Mouse (Mus musculus): Measurements from ENCODE around the gene Siglecg. TPM values are rescaled to one million over a fixed set of nuclear protein-coding genes. Genes with fewer than 3 reads are reported as not detected.
"Not testable (repeated sequence)": the region's sequence is repeated elsewhere in the genome, so short reads cannot be mapped to it uniquely, and the experiment has no call there.

Siglecg gene
- 0.76 and 1.2 TPM in 2 replicates for polyA plus RNA-seq (2015; fragmentation: Nextera tagmentation; extraction: Ambion mirVana)

- Histone ChIP-seq H3K9me3 (replicated peaks) (no peaks in the 10 kb centered on the region), H3K27me3 (no peaks in the 10 kb centered on the region), H3K9ac (no peak within 1 kb of the TSS), H3K4me1 (replicated peaks) (no peaks in the 10 kb centered on the region), H3K36me3 (replicated peaks) (no peaks in the 10 kb centered on the region), H3K27ac (replicated peaks) (no peak within 1 kb of the TSS), H3K4me3 (replicated peaks) (no peak within 1 kb of the TSS), H3K4me2 (no peak within 1 kb of the TSS; the same call in 1 of the 2 replicates)
- 26% methylated on average over 4 of the region's 4 CpGs for WGBS (ENCODE audit: insufficient replicate concordance)
- ATAC-seq (ENCODE audit: insufficient read depth): no peak
Measured at GRCm38 (mm10) chr7:43408131-43408553, at the start of gene Siglecg. Gene Siglecg, plus strand, starts transcription at chr7:43408204.

- H3K4me2 ChIP-seq: no peak overlapping the region
- H3K27me3 ChIP-seq: no peaks in the 10 kb centered on the region
- H3K27ac ChIP-seq (replicated peaks): no peak overlapping the region
- H3K4me1 ChIP-seq (replicated peaks): peaks cover 7% of the 10 kb centered on the region; the same call in 1 of the 2 replicates
- H3K36me3 ChIP-seq (replicated peaks): no peaks in the 10 kb centered on the region
- no peak overlapping the region for H3K9ac ChIP-seq
- ATAC-seq (ENCODE audit: insufficient read depth): no peak
- H3K9me3 ChIP-seq (replicated peaks): no peaks in the 10 kb centered on the region
- H3K4me3 ChIP-seq (replicated peaks): no peak overlapping the region
- WGBS (ENCODE audit: insufficient replicate concordance): 67% methylated on average over 3 of the region's 3 CpGs
Measured at GRCm38 (mm10) chr7:43358556-43358955, 49.4 kb upstream of the Siglecg start.

- Histone ChIP-seq H3K4me2 (no peak overlapping the region), H3K9me3 (replicated peaks) (no peaks in the 10 kb centered on the region), H3K27me3 (no peaks in the 10 kb centered on the region), H3K36me3 (replicated peaks) (no peaks in the 10 kb centered on the region), H3K4me3 (replicated peaks) (no peak overlapping the region), H3K27ac (replicated peaks) (no peak overlapping the region), H3K9ac (no peak overlapping the region), H3K4me1 (replicated peaks) (no peaks in the 10 kb centered on the region)
- WGBS (ENCODE audit: insufficient replicate concordance): 53% methylated on average over 1 of the region's 1 CpGs
- ATAC-seq (ENCODE audit: insufficient read depth): no peak
Measured at GRCm38 (mm10) chr7:43361442-43361841, 46.6 kb upstream of the Siglecg start.

- Histone ChIP-seq H3K9ac (no peak overlapping the region), H3K4me2 (no peak overlapping the region), H3K27ac (replicated peaks) (no peak overlapping the region), H3K4me3 (replicated peaks) (no peak overlapping the region), H3K9me3 (replicated peaks) (no peaks in the 10 kb centered on the region), H3K4me1 (replicated peaks) (no peaks in the 10 kb centered on the region), H3K27me3 (no peaks in the 10 kb centered on the region), H3K36me3 (replicated peaks) (no peaks in the 10 kb centered on the region)
- no peak for ATAC-seq (ENCODE audit: insufficient read depth)
- 41% methylated on average over 4 of the region's 4 CpGs for WGBS (ENCODE audit: insufficient replicate concordance)
Measured at GRCm38 (mm10) chr7:43362021-43362420, 46.0 kb upstream of the Siglecg start.

GRCm38 (mm10) chr7:43378226-43378625 lies 29.8 kb upstream of the Siglecg start:
- Histone ChIP-seq H3K9me3 (replicated peaks) (no peaks in the 10 kb centered on the region), H3K9ac (no peak overlapping the region), H3K4me2 (no peak overlapping the region), H3K27ac (replicated peaks) (no peak overlapping the region), H3K27me3 (no peaks in the 10 kb centered on the region), H3K4me3 (replicated peaks) (no peak overlapping the region), H3K4me1 (replicated peaks) (no peaks in the 10 kb centered on the region; the same call in 1 of the 2 replicates), H3K36me3 (replicated peaks) (no peaks in the 10 kb centered on the region)
- 10% methylated on average over 5 of the region's 5 CpGs for WGBS (ENCODE audit: insufficient replicate concordance)
- no peak for ATAC-seq (ENCODE audit: insufficient read depth)

GRCm38 (mm10) chr7:43392349-43393121 lies 15.5 kb upstream of the Siglecg start:
- H3K27ac ChIP-seq (replicated peaks): no peak overlapping the region
- no peak overlapping the region for H3K4me2 ChIP-seq
- H3K4me1 ChIP-seq (replicated peaks): no peaks in the 10 kb centered on the region
- no peak overlapping the region for H3K9ac ChIP-seq
- H3K27me3 ChIP-seq: no peaks in the 10 kb centered on the region
- no peaks in the 10 kb centered on the region for H3K9me3 ChIP-seq (replicated peaks)
- ATAC-seq (ENCODE audit: insufficient read depth): no peak
- WGBS (ENCODE audit: insufficient replicate concordance): 31% methylated on average over 8 of the region's 8 CpGs
- H3K36me3 ChIP-seq (replicated peaks): no peaks in the 10 kb centered on the region
- H3K4me3 ChIP-seq (replicated peaks): no peak overlapping the region

- no peaks in the 10 kb centered on the region for H3K4me1 ChIP-seq (replicated peaks)
- no peak overlapping the region for H3K4me3 ChIP-seq (replicated peaks)
- H3K4me2 ChIP-seq: no peak overlapping the region
- WGBS (ENCODE audit: insufficient replicate concordance): 57% methylated on average over 2 of the region's 2 CpGs
- no peak for ATAC-seq (ENCODE audit: insufficient read depth)
- H3K27ac ChIP-seq (replicated peaks): no peak overlapping the region
- H3K9me3 ChIP-seq (replicated peaks): no peaks in the 10 kb centered on the region
- H3K27me3 ChIP-seq: no peaks in the 10 kb centered on the region
- no peaks in the 10 kb centered on the region for H3K36me3 ChIP-seq (replicated peaks)
- no peak overlapping the region for H3K9ac ChIP-seq
Measured at GRCm38 (mm10) chr7:43399501-43399900, 8.5 kb upstream of the Siglecg start.

- Histone ChIP-seq H3K9ac (no peak overlapping the region), H3K27me3 (no peaks in the 10 kb centered on the region), H3K4me2 (no peak overlapping the region), H3K9me3 (replicated peaks) (no peaks in the 10 kb centered on the region), H3K27ac (replicated peaks) (no peak overlapping the region), H3K4me3 (replicated peaks) (no peak overlapping the region), H3K4me1 (replicated peaks) (no peaks in the 10 kb centered on the region), H3K36me3 (replicated peaks) (no peaks in the 10 kb centered on the region)
- ATAC-seq (ENCODE audit: insufficient read depth): no peak
- WGBS (ENCODE audit: insufficient replicate concordance): 15% methylated on average over 2 of the region's 2 CpGs
Measured at GRCm38 (mm10) chr7:43402718-43403117, 5.3 kb upstream of the Siglecg start.

- no peak overlapping the region for H3K4me2 ChIP-seq
- H3K4me1 ChIP-seq (replicated peaks): no peaks in the 10 kb centered on the region
- no peak overlapping the region for H3K4me3 ChIP-seq (replicated peaks)
- H3K9me3 ChIP-seq (replicated peaks): no peaks in the 10 kb centered on the region
- no peaks in the 10 kb centered on the region for H3K36me3 ChIP-seq (replicated peaks)
- WGBS (ENCODE audit: insufficient replicate concordance): 53% methylated on average over 3 of the region's 3 CpGs
- no peak overlapping the region for H3K9ac ChIP-seq
- no peak overlapping the region for H3K27ac ChIP-seq (replicated peaks)
- no peaks in the 10 kb centered on the region for H3K27me3 ChIP-seq
- no peak for ATAC-seq (ENCODE audit: insufficient read depth)
Measured at GRCm38 (mm10) chr7:43407573-43407972, 431 bp upstream of the Siglecg start.

GRCm38 (mm10) chr7:43409084-43409483 lies 1.1 kb downstream of the Siglecg start:
- Histone ChIP-seq H3K4me1 (replicated peaks) (no peaks in the 10 kb centered on the region), H3K4me3 (replicated peaks) (no peak overlapping the region), H3K27me3 (no peaks in the 10 kb centered on the region), H3K36me3 (replicated peaks) (no peaks in the 10 kb centered on the region), H3K27ac (replicated peaks) (no peak overlapping the region), H3K9me3 (replicated peaks) (no peaks in the 10 kb centered on the region), H3K4me2 (no peak overlapping the region), H3K9ac (no peak overlapping the region)
- ATAC-seq (ENCODE audit: insufficient read depth): no peak
- WGBS (ENCODE audit: insufficient replicate concordance): 67% methylated on average over 3 of the region's 3 CpGs

GRCm38 (mm10) chr7:43411724-43412123 lies 3.7 kb downstream of the Siglecg start:
- not testable (repeated sequence) for H3K27me3 ChIP-seq; H3K9me3 ChIP-seq (replicated peaks); H3K4me2 ChIP-seq; ATAC-seq (ENCODE audit: insufficient read depth); H3K9ac ChIP-seq; H3K27ac ChIP-seq (replicated peaks); H3K4me1 ChIP-seq (replicated peaks); H3K36me3 ChIP-seq (replicated peaks); H3K4me3 ChIP-seq (replicated peaks)
- WGBS (ENCODE audit: insufficient replicate concordance): 30% methylated on average over 4 of the region's 4 CpGs

GRCm38 (mm10) chr7:43417298-43417697 lies 9.3 kb downstream of the Siglecg start:
- WGBS (ENCODE audit: insufficient replicate concordance): 76% methylated on average over 10 of the region's 10 CpGs

More at GRCm38 (mm10) chr7:43417298-43417697, 9.3 kb downstream of the Siglecg start:
- H3K36me3 ChIP-seq (replicated peaks): no peaks in the 10 kb centered on the region
- ATAC-seq (ENCODE audit: insufficient read depth): no peak
- H3K4me1 ChIP-seq (replicated peaks): no peaks in the 10 kb centered on the region
- no peak overlapping the region for H3K4me2 ChIP-seq
- H3K4me3 ChIP-seq (replicated peaks): no peak overlapping the region
- H3K27ac ChIP-seq (replicated peaks): no peak overlapping the region
- no peaks in the 10 kb centered on the region for H3K27me3 ChIP-seq
- H3K9ac ChIP-seq: no peak overlapping the region
- H3K9me3 ChIP-seq (replicated peaks): no peaks in the 10 kb centered on the region

All from liver, embryonic 15.5 days (tissue).